Mouse (Mus musculus) heart, postnatal 0 days (tissue): ENCODE measurements at regions not wholly inside any gene's neighbourhood (a gene's known extent, or its start where the extent isn't known, plus 50 kb on each side); places are given as distances from the start of the nearest gene placed in this dataset.

Source experiments
- ATAC-seq: fragments of 200-750 bp; cut with Nextera tagmentation; 2 replicates; pipeline ENCODE4 v1.8.0; 2017; ENCODE audit warnings: low read depth, moderate number of reproducible peaks, moderate library complexity; ENCODE audit not compliant: insufficient read depth
- DNase-seq: peaks from one replicate; pipeline ENCODE4 v3.0.0-alpha.2; 2016; ENCODE audit warnings: low spot score
- H3K27ac ChIP-seq: fragments of 300-500 bp; sonication (generic); 2 replicates; pipeline ENCODE4 v1.5.1; 2014; ENCODE audit warnings: low read depth, mild to moderate bottlenecking
- H3K27me3 ChIP-seq: fragments of 300-500 bp; sonication (generic); 2 replicates; pipeline ENCODE4 v1.6.1; 2014; ENCODE audit warnings: low read length, mixed read lengths; ENCODE audit not compliant: control insufficient read depth, insufficient read depth
- H3K36me3 ChIP-seq: fragments of 300-500 bp; sonication (generic); replicated peaks from 2 replicates; pipeline ENCODE4 v1.6.1; 2014; ENCODE audit warnings: low read length, mixed read lengths; ENCODE audit not compliant: control insufficient read depth, insufficient read depth
- H3K4me1 ChIP-seq: fragments of 300-500 bp; sonication (generic); 2 replicates; pipeline ENCODE4 v1.6.1; 2014; ENCODE audit warnings: antibody characterized with exemption; ENCODE audit not compliant: control insufficient read depth, insufficient read depth
- H3K4me2 ChIP-seq: fragments of 300-500 bp; sonication (generic); 2 replicates; pipeline ENCODE4 v1.6.1; 2014; ENCODE audit warnings: low read depth, mild to moderate bottlenecking, low read length, moderate library complexity
- H3K4me3 ChIP-seq: fragments of 300-500 bp; sonication (generic); 2 replicates; pipeline ENCODE4 v1.5.1; 2014; ENCODE audit warnings: low read depth, low read length
- H3K9ac ChIP-seq: fragments of 300-500 bp; sonication (generic); replicated peaks from 2 replicates; pipeline ENCODE4 v1.6.1; 2014; ENCODE audit warnings: low read depth, low read length, mixed read lengths
- H3K9me3 ChIP-seq: fragments of 300-500 bp; sonication (generic); replicated peaks from 2 replicates; pipeline ENCODE4 v1.6.1; 2016; ENCODE audit warnings: low read length; ENCODE audit not compliant: control insufficient read depth
- CTCF ChIP-seq: IDR thresholded peaks from 2 replicates; pipeline ENCODE4 v1.5.1; 2016; ENCODE audit warnings: antibody characterized with exemption, control low read depth, low read depth
- EP300 ChIP-seq: IDR thresholded peaks from 2 replicates; pipeline ENCODE4 v1.6.1; 2016; ENCODE audit warnings: antibody characterized with exemption, low read depth
- WGBS: fragments of 180-500 bp; shearing (Covaris S2); extraction: QIAGEN DNeasy Blood & Tissue Kit; methylation state at CpG from one replicate; pipeline ENCODE4 v1.1.7; 2014; 5-methylcytosine and 5-hydroxymethylcytosine counted together

GRCm38 (mm10) chr1:4582534-4582933 is 225.2 kb upstream of the Gm37988 start:
- Histone ChIP-seq H3K27ac (no peak overlapping the region), H3K36me3 (no peaks in the 10 kb centered on the region), H3K9ac (no peak overlapping the region), H3K4me3 (no peak overlapping the region), H3K4me2 (no peak overlapping the region), H3K4me1 (no peaks in the 10 kb centered on the region), H3K9me3 (no peaks in the 10 kb centered on the region), H3K27me3 (no peaks in the 10 kb centered on the region)
- no peak for ATAC-seq
- DNase-seq = no peak
- TF ChIP-seq EP300 (no peak), CTCF (no peak)

GRCm38 (mm10) chr1:4597856-4598255 is 209.8 kb upstream of the Gm37988 start:
- TF ChIP-seq EP300 = no peak
- TF ChIP-seq CTCF = no peak
- H3K4me1 ChIP-seq = no peaks in the 10 kb centered on the region
- ATAC-seq (no peak), DNase-seq (no peak)
- H3K9me3 ChIP-seq = no peaks in the 10 kb centered on the region
- no peaks in the 10 kb centered on the region for H3K27me3 ChIP-seq
- no peak overlapping the region for H3K9ac ChIP-seq
- H3K4me2 ChIP-seq = no peak overlapping the region
- H3K36me3 ChIP-seq = no peaks in the 10 kb centered on the region
- 81% methylated on average over 3 of the region's 3 CpGs for WGBS
- H3K4me3 ChIP-seq = no peak overlapping the region
- H3K27ac ChIP-seq = no peak overlapping the region

DNA sequence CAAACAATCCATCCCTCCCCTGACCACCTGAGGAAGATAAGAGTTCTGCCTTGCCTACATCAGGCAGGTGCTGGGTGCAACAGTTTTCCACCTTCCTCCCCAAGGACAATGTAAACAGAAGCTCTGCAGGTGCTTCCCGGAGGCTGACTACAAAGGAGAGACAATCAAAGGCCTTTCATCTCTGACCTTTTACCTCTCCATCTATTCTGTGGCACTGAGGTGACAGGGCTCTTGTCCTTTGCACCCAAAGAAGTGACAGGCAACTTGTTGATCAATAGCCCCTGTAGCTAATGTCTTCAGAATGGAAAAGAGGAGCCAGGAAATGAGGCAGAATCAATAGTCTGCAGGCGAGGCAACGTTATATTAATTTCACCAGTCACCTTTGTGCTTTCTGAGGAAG is 209.3 kb upstream of the Gm37988 start:
- TF ChIP-seq CTCF (no peak), EP300 (no peak)
- H3K9me3 ChIP-seq = no peaks in the 10 kb centered on the region
- H3K36me3 ChIP-seq = no peaks in the 10 kb centered on the region
- DNase-seq (no peak), ATAC-seq (no peak)
- no peaks in the 10 kb centered on the region for H3K4me1 ChIP-seq
- H3K27ac ChIP-seq = no peak overlapping the region
- no peaks in the 10 kb centered on the region for H3K27me3 ChIP-seq
- H3K9ac ChIP-seq = no peak overlapping the region
- H3K4me2 ChIP-seq = no peak overlapping the region
- WGBS = 53% methylated on average over 3 of the region's 3 CpGs
- H3K4me3 ChIP-seq = no peak overlapping the region

DNA sequence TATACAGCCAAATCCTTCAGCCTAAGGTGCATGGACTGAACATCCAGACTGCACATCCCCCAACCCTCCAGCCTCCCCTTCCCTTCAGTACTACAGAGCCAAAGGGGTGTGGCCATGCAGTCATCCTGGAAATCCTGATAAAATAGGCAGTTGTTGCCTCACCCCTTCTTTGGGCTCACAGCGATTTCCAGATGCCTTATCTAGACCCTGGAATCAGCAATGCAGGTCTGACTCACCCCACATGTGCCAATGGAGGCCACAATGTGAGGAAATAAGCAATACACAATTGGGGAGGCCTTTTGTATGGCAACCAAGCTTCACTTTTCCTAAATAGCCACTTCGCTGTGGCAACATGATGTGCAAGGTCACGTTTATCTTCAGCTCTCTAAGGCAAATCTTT is 205.3 kb upstream of the Gm37988 start:
- Histone ChIP-seq H3K9ac (no peak overlapping the region), H3K27ac (no peak overlapping the region), H3K4me3 (no peak overlapping the region), H3K4me1 (no peaks in the 10 kb centered on the region), H3K36me3 (no peaks in the 10 kb centered on the region), H3K9me3 (no peaks in the 10 kb centered on the region), H3K27me3 (no peaks in the 10 kb centered on the region), H3K4me2 (no peak overlapping the region)
- no peak for TF ChIP-seq CTCF
- TF ChIP-seq EP300 = no peak
- 31% methylated on average over 3 of the region's 3 CpGs for WGBS
- ATAC-seq (no peak; the same call in 1 of the 2 replicates), DNase-seq (no peak)

GRCm38 (mm10) chr1:4608824-4609223 is 198.9 kb upstream of the Gm37988 start:
- no peak for DNase-seq
- Histone ChIP-seq H3K9me3 (no peaks in the 10 kb centered on the region), H3K9ac (no peak overlapping the region), H3K27ac (no peak overlapping the region), H3K4me1 (no peaks in the 10 kb centered on the region), H3K36me3 (no peaks in the 10 kb centered on the region), H3K4me3 (no peak overlapping the region), H3K27me3 (no peaks in the 10 kb centered on the region), H3K4me2 (no peak overlapping the region)
- TF ChIP-seq CTCF = no peak
- TF ChIP-seq EP300 = no peak
- no peak for ATAC-seq
- WGBS = 61% methylated on average over 2 of the region's 2 CpGs

DNA sequence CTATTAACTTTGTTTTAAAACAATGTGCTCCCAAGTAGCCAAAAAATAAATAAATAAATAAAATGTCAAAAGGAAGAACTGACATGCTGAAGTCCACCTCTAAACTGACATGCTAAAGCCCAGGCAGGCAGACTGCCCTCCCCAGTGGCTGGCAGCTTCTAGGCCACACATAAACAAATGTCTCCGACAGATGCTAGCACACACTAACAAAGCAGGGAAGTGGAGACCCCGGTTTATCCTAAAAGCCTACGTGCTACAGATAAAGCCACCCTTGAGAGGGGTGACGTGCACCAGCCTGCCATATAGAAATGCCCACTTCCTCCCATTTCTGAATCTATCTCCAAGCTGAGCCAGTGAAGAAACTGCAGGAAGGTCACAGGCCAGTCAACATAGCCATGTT is 194.4 kb upstream of the Gm37988 start:
- TF ChIP-seq EP300 = no peak
- TF ChIP-seq CTCF = no peak
- no peak for ATAC-seq

More for the DNA sequence above, 194.4 kb upstream of the Gm37988 start:
- no peaks in the 10 kb centered on the region for H3K27me3 ChIP-seq
- H3K4me3 ChIP-seq = no peak overlapping the region
- WGBS = 45% methylated on average over 4 of the region's 4 CpGs
- H3K4me1 ChIP-seq = 0 out of 2 replicates have a peak, but pooled peaks cover 5% of the 10 kb centered on the region
- H3K9me3 ChIP-seq = no peaks in the 10 kb centered on the region
- H3K27ac ChIP-seq = no peak overlapping the region
- H3K9ac ChIP-seq = no peak overlapping the region
- no peaks in the 10 kb centered on the region for H3K36me3 ChIP-seq
- no peak overlapping the region for H3K4me2 ChIP-seq
- no peak for DNase-seq
